Mouse (Mus musculus): ENCODE results near the gene Wnt1. TPM values are rescaled to one million over a fixed set of nuclear protein-coding genes. Genes with fewer than 3 reads are reported as not detected.

Gene Wnt1
- polyA plus RNA-seq, 1 experiment from 2014 or later: not detected

DNA sequence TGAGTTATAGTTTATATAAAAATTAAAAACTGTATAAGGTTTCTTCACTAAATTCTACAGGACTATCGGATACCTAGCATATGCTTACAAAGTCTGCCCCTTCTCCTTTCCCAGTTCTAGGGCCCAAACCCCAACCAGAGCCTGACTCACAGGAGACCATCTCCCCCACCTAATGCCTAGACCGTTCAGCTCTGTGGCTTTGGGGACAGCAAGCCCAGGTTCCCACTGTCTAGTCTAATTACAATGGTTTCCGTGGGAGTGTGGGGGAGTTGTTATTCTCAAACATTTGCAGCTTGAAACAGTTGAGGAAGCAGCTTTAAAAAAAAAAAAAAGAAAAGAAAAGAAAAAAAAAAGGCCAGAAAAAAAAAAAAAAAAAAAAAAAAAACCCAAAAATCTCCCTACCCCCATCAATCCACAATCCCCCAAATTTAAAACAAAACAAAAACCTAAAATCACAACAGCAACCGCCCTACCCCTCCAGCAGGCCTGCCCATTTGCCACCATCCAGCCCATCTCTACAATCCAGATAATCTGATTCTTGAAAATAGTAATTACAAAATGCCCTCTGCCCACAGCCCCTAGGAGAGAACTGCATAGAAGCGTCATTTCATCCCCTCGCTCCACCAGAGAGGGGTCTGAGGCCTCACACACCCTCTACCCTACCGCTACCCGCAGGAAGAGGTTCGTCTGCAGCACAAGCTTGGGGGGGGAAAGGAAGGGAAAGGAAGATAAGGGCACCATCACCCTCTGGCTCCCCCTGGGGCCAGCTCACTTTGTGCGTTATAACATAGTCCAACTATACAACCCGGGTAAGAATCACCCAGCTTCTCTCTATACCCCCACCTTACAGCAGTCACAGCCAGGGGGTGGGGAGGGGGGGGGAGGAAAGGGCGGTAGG, 42.8 kb downstream of the Wnt1 start:
- peak overlapping the region; percentile 69 for H3K4me2 ChIP-seq (replicated peaks)
- H3K4me1 ChIP-seq: peaks cover 19% of the 10 kb centered on the region
- 67% methylated on average over 12 of the region's 12 CpGs for WGBS
- H3K4me3 ChIP-seq: peak overlapping the region; percentile 76; the same call in 1 of the 2 replicates
- H3K36me3 ChIP-seq: peaks cover 49% of the 10 kb centered on the region
- H3K9me3 ChIP-seq: no peaks in the 10 kb centered on the region
- no peak overlapping the region for H3K9ac ChIP-seq
- H3K27me3 ChIP-seq: no peaks in the 10 kb centered on the region
- H3K27ac ChIP-seq: peak overlapping the region; percentile 94; the same call in 1 of the 2 replicates
- no peak for ATAC-seq (ENCODE audit: low FRiP score, low read depth)

DNA sequence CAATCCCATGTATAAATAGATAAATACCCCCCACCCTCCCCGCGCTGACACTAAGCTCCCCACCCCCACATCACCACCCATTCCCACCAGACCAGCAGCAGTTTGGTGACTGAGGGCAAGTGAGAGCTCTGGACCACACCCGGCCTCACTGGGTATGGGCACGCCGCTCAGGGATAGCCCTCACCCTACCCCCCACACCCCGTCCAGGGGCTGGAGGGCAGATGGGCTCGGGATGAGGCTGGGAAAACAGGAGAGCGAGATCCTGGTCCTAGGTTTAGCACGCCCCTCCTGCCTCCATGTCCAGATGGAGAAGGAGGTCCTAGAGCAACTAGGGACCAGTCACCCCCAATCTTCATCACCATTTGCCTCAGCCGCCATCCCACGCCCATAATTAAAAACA, 43.6 kb downstream of the Wnt1 start:
- Histone ChIP-seq H3K9me3 (no peaks in the 10 kb centered on the region), H3K9ac (no peak overlapping the region), H3K36me3 (peaks cover 53% of the 10 kb centered on the region), H3K4me1 (peaks cover 19% of the 10 kb centered on the region), H3K27me3 (no peaks in the 10 kb centered on the region), H3K4me3 (no peak overlapping the region), H3K27ac (no peak overlapping the region), H3K4me2 (replicated peaks) (no peak overlapping the region)
- ATAC-seq (ENCODE audit: low FRiP score, low read depth): no peak
- 81% methylated on average over 11 of the region's 11 CpGs for WGBS

- Histone ChIP-seq H3K4me2 (replicated peaks) (no peak overlapping the region), H3K9me3 (no peaks in the 10 kb centered on the region), H3K27ac (no peak overlapping the region), H3K36me3 (peaks cover 61% of the 10 kb centered on the region), H3K27me3 (no peaks in the 10 kb centered on the region), H3K9ac (no peak overlapping the region), H3K4me1 (peaks cover 18% of the 10 kb centered on the region), H3K4me3 (no peak overlapping the region)
- WGBS: 85% methylated on average over 13 of the region's 13 CpGs
- no peak for ATAC-seq (ENCODE audit: low FRiP score, low read depth)
Observed at GRCm38 (mm10) chr15:98834059-98834458, 44.4 kb downstream of the Wnt1 start.

DNA sequence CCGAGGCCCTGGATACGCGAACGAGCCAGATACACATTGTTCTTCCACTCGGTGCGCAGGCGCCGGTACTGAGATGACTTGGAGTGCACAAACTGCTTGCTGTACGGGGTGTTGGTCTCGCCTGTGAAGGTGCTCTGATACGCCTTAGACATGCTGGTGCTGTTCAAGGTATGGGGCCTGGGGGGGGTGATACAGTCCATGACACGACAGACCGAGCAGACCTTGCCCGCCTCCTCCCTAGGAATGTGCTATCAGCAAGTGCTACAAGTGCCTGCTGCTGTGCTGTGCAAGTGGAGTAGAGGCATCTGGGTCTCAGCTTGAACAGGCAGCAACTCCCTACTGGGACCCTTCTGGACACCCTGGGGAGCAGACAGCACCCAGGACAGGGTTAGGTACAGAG, 45.6 kb downstream of the Wnt1 start:
- Histone ChIP-seq H3K36me3 (peaks cover 74% of the 10 kb centered on the region), H3K9me3 (no peaks in the 10 kb centered on the region), H3K27ac (no peak overlapping the region), H3K4me3 (no peak overlapping the region), H3K27me3 (no peaks in the 10 kb centered on the region), H3K9ac (no peak overlapping the region; the same call in 1 of the 2 replicates), H3K4me2 (replicated peaks) (no peak overlapping the region), H3K4me1 (peaks cover 7% of the 10 kb centered on the region; the same call in 1 of the 2 replicates)
- WGBS: 94% methylated on average over 14 of the region's 14 CpGs
- no peak for ATAC-seq (ENCODE audit: low FRiP score, low read depth)

- Histone ChIP-seq H3K36me3 (peaks cover 92% of the 10 kb centered on the region), H3K4me2 (replicated peaks) (no peak overlapping the region), H3K9me3 (no peaks in the 10 kb centered on the region), H3K4me3 (no peak overlapping the region), H3K4me1 (peaks cover under 1% of the 10 kb centered on the region; the same call in 1 of the 2 replicates), H3K27ac (no peak overlapping the region), H3K9ac (no peak overlapping the region), H3K27me3 (no peaks in the 10 kb centered on the region)
- WGBS: 92% methylated on average over 21 of the region's 21 CpGs
- ATAC-seq (ENCODE audit: low FRiP score, low read depth): no peak
Observed at GRCm38 (mm10) chr15:98837006-98837742, 47.5 kb downstream of the Wnt1 start.

DNA sequence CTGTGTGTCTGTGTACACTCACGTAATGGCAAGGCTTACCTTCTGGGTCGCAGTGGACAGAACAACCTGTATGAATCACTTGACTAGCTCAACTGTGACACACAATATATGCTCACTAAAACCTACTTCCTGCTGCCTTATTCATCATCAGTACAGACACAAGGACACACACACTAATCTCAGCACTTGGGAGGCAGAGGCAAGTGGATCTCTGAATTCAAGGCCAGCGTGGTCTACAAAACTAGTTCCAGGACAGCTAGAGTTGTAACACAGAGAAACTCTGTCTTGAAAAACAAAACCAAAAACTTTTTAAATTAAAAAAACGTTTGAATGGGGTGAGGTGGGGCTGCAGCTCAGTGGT, 48.1 kb downstream of the Wnt1 start:
- Histone ChIP-seq H3K4me3 (no peak overlapping the region), H3K27me3 (no peaks in the 10 kb centered on the region), H3K36me3 (peaks cover 98% of the 10 kb centered on the region), H3K4me1 (no peaks in the 10 kb centered on the region), H3K9me3 (no peaks in the 10 kb centered on the region), H3K9ac (no peak overlapping the region), H3K4me2 (replicated peaks) (no peak overlapping the region), H3K27ac (no peak overlapping the region)
- WGBS: 78% methylated on average over 4 of the region's 4 CpGs
- no peak for ATAC-seq (ENCODE audit: low FRiP score, low read depth)

- no peak for ATAC-seq (ENCODE audit: low FRiP score, low read depth)
- Histone ChIP-seq H3K9ac (no peak overlapping the region), H3K4me2 (replicated peaks) (no peak overlapping the region), H3K36me3 (peaks cover 100% of the 10 kb centered on the region), H3K27me3 (no peaks in the 10 kb centered on the region), H3K4me3 (no peak overlapping the region), H3K27ac (no peak overlapping the region), H3K4me1 (no peaks in the 10 kb centered on the region), H3K9me3 (no peaks in the 10 kb centered on the region)
- WGBS: 98% methylated on average over 14 of the region's 14 CpGs
Observed at GRCm38 (mm10) chr15:98839161-98839560, 49.5 kb downstream of the Wnt1 start.

- H3K4me3 ChIP-seq: no peak overlapping the region
- no peaks in the 10 kb centered on the region for H3K27me3 ChIP-seq
- H3K9me3 ChIP-seq: no peaks in the 10 kb centered on the region
- H3K27ac ChIP-seq: no peak overlapping the region
- ATAC-seq (ENCODE audit: low FRiP score, low read depth): no peak
- H3K4me2 ChIP-seq (replicated peaks): no peak overlapping the region
- 94% methylated on average over 30 of the region's 30 CpGs for WGBS
- H3K9ac ChIP-seq: no peak overlapping the region
- H3K36me3 ChIP-seq: peaks cover 100% of the 10 kb centered on the region
- H3K4me1 ChIP-seq: no peaks in the 10 kb centered on the region
Observed at GRCm38 (mm10) chr15:98839671-98840585, 50.3 kb downstream of the Wnt1 start.

Other genes starting within 250 kb of the Wnt1 start
- gene Ccnt1, start 218.9 kb upstream of the Wnt1 start, polyA plus RNA-seq (2015; fragmentation: Nextera tagmentation; extraction: Ambion mirVana): 57.7 and 62.1 TPM in 2 replicates
- not detected in 2 replicates for gene 4930415O20Rik, start 218.9 kb upstream of the Wnt1 start, polyA plus RNA-seq (2015; fragmentation: Nextera tagmentation; extraction: Ambion mirVana)
- 16.9 and 17.1 TPM in 2 replicates for gene Adcy6, start 179.8 kb upstream of the Wnt1 start, polyA plus RNA-seq (2015; fragmentation: Nextera tagmentation; extraction: Ambion mirVana)
- gene Cacnb3, start 159.0 kb upstream of the Wnt1 start, polyA plus RNA-seq (2015; fragmentation: Nextera tagmentation; extraction: Ambion mirVana): 43.7 and 48.2 TPM in 2 replicates
- 34.5 and 35.5 TPM in 2 replicates for gene Ddx23, start 127.0 kb upstream of the Wnt1 start, polyA plus RNA-seq (2015; fragmentation: Nextera tagmentation; extraction: Ambion mirVana)
- 0.87 and 1.1 TPM in 2 replicates for gene Rnd1, start 112.4 kb upstream of the Wnt1 start, polyA plus RNA-seq (2015; fragmentation: Nextera tagmentation; extraction: Ambion mirVana)
- gene Ccdc65, start 81.7 kb upstream of the Wnt1 start, polyA plus RNA-seq (2015; fragmentation: Nextera tagmentation; extraction: Ambion mirVana): 0.87 and 0.90 TPM in 2 replicates
- 50.8 and 51.5 TPM in 2 replicates for gene Fkbp11, start 61.7 kb upstream of the Wnt1 start, polyA plus RNA-seq (2015; fragmentation: Nextera tagmentation; extraction: Ambion mirVana)
- gene Arf3, start 26.6 kb upstream of the Wnt1 start, polyA plus RNA-seq (2015; fragmentation: Nextera tagmentation; extraction: Ambion mirVana): 39.1 and 41.0 TPM in 2 replicates
- 2.1 and 2.4 TPM in 2 replicates for gene Wnt10b, start 11.7 kb upstream of the Wnt1 start, polyA plus RNA-seq (2015; fragmentation: Nextera tagmentation; extraction: Ambion mirVana)
- 0.05 TPM in 1 of 2 replicates, not detected in the other for gene Ddn, start 19.6 kb downstream of the Wnt1 start, polyA plus RNA-seq (2015; fragmentation: Nextera tagmentation; extraction: Ambion mirVana)
- 93.4 and 94.5 TPM in 2 replicates for gene Prkag1, start 41.7 kb downstream of the Wnt1 start, polyA plus RNA-seq (2015; fragmentation: Nextera tagmentation; extraction: Ambion mirVana)
- gene Kmt2d, start 81.3 kb downstream of the Wnt1 start, polyA plus RNA-seq (2015; fragmentation: Nextera tagmentation; extraction: Ambion mirVana): 14.7 and 14.9 TPM in 2 replicates
- gene Rhebl1, start 104.7 kb downstream of the Wnt1 start, polyA plus RNA-seq (2015; fragmentation: Nextera tagmentation; extraction: Ambion mirVana): 18.4 and 20.1 TPM in 2 replicates
- 0.59 and 0.80 TPM in 2 replicates for gene Dhh, start 108.7 kb downstream of the Wnt1 start, polyA plus RNA-seq (2015; fragmentation: Nextera tagmentation; extraction: Ambion mirVana)
- gene Lmbr1l, start 128.4 kb downstream of the Wnt1 start, polyA plus RNA-seq (2015; fragmentation: Nextera tagmentation; extraction: Ambion mirVana): 22.5 and 26.1 TPM in 2 replicates
- gene Tuba1b, start 144.7 kb downstream of the Wnt1 start, polyA plus RNA-seq (2015; fragmentation: Nextera tagmentation; extraction: Ambion mirVana): 1,632 and 1,683 TPM in 2 replicates
- not detected in 2 replicates for gene Gm49450, start 163.7 kb downstream of the Wnt1 start, polyA plus RNA-seq (2015; fragmentation: Nextera tagmentation; extraction: Ambion mirVana)
- 1,398 and 1,426 TPM in 2 replicates for gene Tuba1a, start 163.8 kb downstream of the Wnt1 start, polyA plus RNA-seq (2015; fragmentation: Nextera tagmentation; extraction: Ambion mirVana)
- 143 and 149 TPM in 2 replicates for gene Tuba1c, start 240.0 kb downstream of the Wnt1 start, polyA plus RNA-seq (2015; fragmentation: Nextera tagmentation; extraction: Ambion mirVana)

All from limb, embryonic 13.5 days (tissue).